Mouse (Mus musculus) forebrain, embryonic 14.5 days (tissue): ENCODE measurements around the gene Zfp182. TPM values are rescaled to one million over a fixed set of nuclear protein-coding genes. Genes with fewer than 3 reads are reported as not detected.

Experiments used
- ATAC-seq: fragments of 200-750 bp; cut with Nextera tagmentation; 2 replicates; pipeline ENCODE4 v1.8.0; 2017; ENCODE audit warnings: mild to moderate bottlenecking, moderate library complexity
- DNase-seq: peaks from one replicate; pipeline ENCODE4 v3.0.0-alpha.2; 2015; ENCODE audit warnings: low spot score
- H3K27ac ChIP-seq: fragments of 300-500 bp; sonication (generic); 2 replicates; pipeline ENCODE4 v1.5.1; 2014; ENCODE audit warnings: low read depth, mild to moderate bottlenecking, control low read depth, low read length, moderate library complexity
- H3K27me3 ChIP-seq: fragments of 300-500 bp; sonication (generic); replicated peaks from 2 replicates; pipeline ENCODE4 v1.6.1; 2014; ENCODE audit warnings: low read length, control low read depth, mixed read lengths; ENCODE audit not compliant: control insufficient read depth, insufficient read depth
- H3K36me3 ChIP-seq: fragments of 300-500 bp; sonication (generic); 2 replicates; pipeline ENCODE4 v1.6.1; 2014; ENCODE audit warnings: low read length, control low read depth; ENCODE audit not compliant: control insufficient read depth, insufficient read depth
- H3K4me1 ChIP-seq: fragments of 300-500 bp; sonication (generic); 2 replicates; pipeline ENCODE4 v1.6.1; 2014; ENCODE audit warnings: antibody characterized with exemption, low read length, control low read depth; ENCODE audit not compliant: control insufficient read depth, insufficient read depth
- H3K4me2 ChIP-seq: fragments of 300-500 bp; sonication (generic); 2 replicates; pipeline ENCODE4 v1.6.1; 2014; ENCODE audit warnings: mild to moderate bottlenecking, control low read depth, low read length
- H3K4me3 ChIP-seq: fragments of 300-500 bp; sonication (generic); 2 replicates; pipeline ENCODE4 v1.5.1; 2014; ENCODE audit warnings: low read depth, low read length, control low read depth
- H3K9ac ChIP-seq: fragments of 300-500 bp; sonication (generic); 2 replicates; pipeline ENCODE4 v1.6.1; 2014; ENCODE audit warnings: mild to moderate bottlenecking, low read length, control low read depth, moderate library complexity
- H3K9me3 ChIP-seq: fragments of 300-500 bp; sonication (generic); replicated peaks from 2 replicates; pipeline ENCODE4 v1.6.1; 2016; ENCODE audit warnings: low read length, control low read depth, mixed read lengths; ENCODE audit not compliant: control insufficient read depth
- WGBS: fragments of 180-500 bp; shearing (Covaris S2); extraction: QIAGEN DNeasy Blood & Tissue Kit; methylation state at CpG from one replicate; pipeline ENCODE4 v1.1.7; 2014; 5-methylcytosine and 5-hydroxymethylcytosine counted together
- polyA plus RNA-seq: library from polyadenylated mRNA; unstranded; fragments of >200 nt; fragmentation: Nextera tagmentation; extraction: Ambion mirVana; gene quantifications from 2 replicates; pipeline ENCODE4 v1.2.1, GENCODE M21; 2014

Zfp182 gene
- 8.6 and 11.4 TPM in 2 replicates for polyA plus RNA-seq

DNA sequence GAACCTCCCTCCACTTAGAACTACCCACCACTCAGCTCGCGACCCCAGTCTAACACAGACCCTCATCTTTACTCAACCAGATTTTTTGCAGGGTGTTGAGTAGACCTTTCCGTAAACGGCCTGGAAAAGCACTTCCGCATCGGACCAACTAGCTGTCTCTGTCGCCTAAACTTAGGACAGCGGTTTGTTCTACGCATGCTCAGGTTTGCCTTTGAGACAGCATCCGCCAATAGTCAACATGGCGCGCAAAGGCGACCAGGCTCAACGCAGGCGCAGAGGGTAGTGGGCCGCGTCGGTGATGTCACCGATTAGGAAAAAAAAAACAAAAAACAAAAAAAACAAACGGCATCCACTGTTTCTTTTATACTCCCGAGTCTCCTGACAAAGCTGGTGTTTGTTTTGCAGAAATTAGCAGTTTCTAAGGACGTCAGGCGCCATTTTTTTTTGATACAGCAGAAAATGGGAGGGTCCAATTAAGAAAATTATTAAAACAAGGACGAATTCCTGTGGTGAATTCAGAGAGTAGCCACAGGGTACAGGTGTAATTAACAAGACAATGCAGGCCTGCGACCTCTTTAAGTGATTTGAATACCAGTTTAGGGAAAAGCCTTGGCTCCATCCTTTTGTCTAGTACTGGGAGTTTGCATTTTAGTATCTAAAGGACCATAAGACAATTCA lies at the start of gene Zfp182:
Zfp182 (minus strand) TSS at position 451 of the 678 bp plus-strand sequence.
- Histone ChIP-seq H3K4me2 (peak within 1 kb of the TSS; percentile 52), H3K9ac (peak within 1 kb of the TSS; percentile 59), H3K4me1 (no peaks in the 10 kb centered on the region), H3K27me3 (no peaks in the 10 kb centered on the region), H3K36me3 (no peaks in the 10 kb centered on the region), H3K4me3 (peak within 1 kb of the TSS; percentile 41), H3K9me3 (no peaks in the 10 kb centered on the region), H3K27ac (no peak within 1 kb of the TSS)
- DNase-seq: peak; percentile 94
- WGBS: 27% methylated on average over 25 of the region's 25 CpGs
- ATAC-seq: peak; percentile 98

DNA sequence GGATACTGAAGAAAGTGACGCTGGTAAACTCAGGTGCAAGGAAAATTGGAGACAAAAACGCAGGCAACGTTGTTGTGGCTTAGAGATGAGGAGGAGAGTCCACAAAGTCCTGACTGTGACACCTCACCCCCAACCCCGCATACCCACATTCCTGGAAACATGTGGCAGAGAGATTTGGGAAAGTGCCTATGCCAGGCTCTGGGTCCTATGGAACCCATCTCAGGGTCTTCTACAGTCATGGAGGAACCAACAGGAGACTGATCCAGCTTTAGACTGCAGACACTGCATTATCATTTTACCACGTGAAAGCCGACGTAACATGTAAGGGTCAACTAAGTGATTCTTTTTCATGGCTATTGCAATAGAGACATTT lies 27.7 kb upstream of the Zfp182 start:
- ATAC-seq: peak; percentile 45

DNA sequence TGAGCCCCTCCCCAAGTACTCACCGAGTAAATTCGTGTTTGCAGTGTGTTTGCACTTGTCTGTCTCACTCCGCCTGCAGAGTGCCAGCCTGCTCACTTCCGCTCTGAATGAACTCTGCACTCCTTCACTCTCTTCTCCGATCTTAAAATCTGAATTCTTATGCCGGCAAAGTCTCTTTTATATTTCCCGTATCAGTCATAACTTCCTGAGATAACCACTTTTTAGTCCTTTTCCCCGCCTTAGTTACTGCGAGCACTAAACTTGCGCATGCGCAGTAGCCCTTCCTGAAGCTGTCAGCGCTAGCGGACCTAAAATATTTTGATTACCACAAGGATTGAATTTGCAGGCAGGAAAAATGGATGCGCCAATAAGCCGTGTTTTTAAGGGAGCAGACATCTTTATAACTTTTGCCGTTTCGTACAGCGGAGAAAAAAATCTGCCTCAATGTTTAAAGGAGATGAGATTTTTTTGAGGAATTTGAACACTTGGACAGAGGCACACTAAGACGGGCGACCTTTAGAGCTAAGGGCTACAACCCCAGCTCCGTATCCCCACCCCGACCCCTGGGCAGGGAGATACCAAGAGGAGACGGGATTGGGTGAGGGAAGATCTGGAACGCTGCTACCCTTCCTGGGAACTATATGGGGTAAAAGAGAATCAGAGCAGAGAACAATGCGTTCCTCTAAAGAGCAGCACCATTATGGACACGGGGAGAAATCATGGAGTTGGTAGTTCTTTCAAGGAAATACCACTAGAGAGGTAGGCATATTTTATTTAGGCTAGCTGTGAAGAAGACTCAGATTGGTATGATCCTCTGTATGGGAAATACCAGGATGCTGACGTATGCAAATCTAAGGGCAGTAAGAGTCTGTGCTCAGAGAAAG lies 27.1 kb upstream of the Zfp182 start, which contains the start of gene Zfp300:
Zfp300 (minus strand) TSS at position 545 of the 884 bp plus-strand sequence.
- Histone ChIP-seq H3K36me3 (no peaks in the 10 kb centered on the region), H3K4me1 (no peaks in the 10 kb centered on the region), H3K4me3 (peak within 1 kb of the TSS; percentile 36), H3K27me3 (no peaks in the 10 kb centered on the region), H3K27ac (peak within 1 kb of the TSS; percentile 80), H3K9me3 (no peaks in the 10 kb centered on the region), H3K9ac (peak within 1 kb of the TSS; percentile 62), H3K4me2 (peak within 1 kb of the TSS; percentile 48)
- WGBS: 29% methylated on average over 27 of the region's 27 CpGs
- ATAC-seq (peak; percentile 92), DNase-seq (peak; percentile 87)

More for the DNA sequence above, 27.7 kb upstream of the Zfp182 start:
- peak; percentile 0 for DNase-seq
- Histone ChIP-seq H3K36me3 (no peaks in the 10 kb centered on the region), H3K4me1 (no peaks in the 10 kb centered on the region), H3K4me3 (peak overlapping the region; percentile 36), H3K27me3 (no peaks in the 10 kb centered on the region), H3K9me3 (no peaks in the 10 kb centered on the region), H3K9ac (peak overlapping the region; percentile 62), H3K4me2 (peak overlapping the region; percentile 48), H3K27ac (peak overlapping the region; percentile 80; the same call in 1 of the 2 replicates)
- 62% methylated on average over 7 of the region's 7 CpGs for WGBS

- DNase-seq (no peak), ATAC-seq (peak; percentile 59)
- Histone ChIP-seq H3K4me2 (peak overlapping the region; percentile 48), H3K36me3 (no peaks in the 10 kb centered on the region), H3K9ac (peak overlapping the region; percentile 62), H3K4me1 (no peaks in the 10 kb centered on the region), H3K27me3 (no peaks in the 10 kb centered on the region), H3K9me3 (0 out of 2 replicates have a peak, but pooled peaks cover under 1% of the 10 kb centered on the region), H3K27ac (no peak overlapping the region), H3K4me3 (peak overlapping the region; percentile 36)
- WGBS: 34% methylated on average over 6 of the region's 6 CpGs
Measured at GRCm38 (mm10) chrX:21088645-21088982, 26.5 kb upstream of the Zfp182 start.

- Histone ChIP-seq H3K9ac (no peak within 1 kb of the TSS), H3K36me3 (no peaks in the 10 kb centered on the region), H3K9me3 (no peaks in the 10 kb centered on the region), H3K27me3 (no peaks in the 10 kb centered on the region), H3K4me3 (no peak within 1 kb of the TSS), H3K4me2 (no peak within 1 kb of the TSS), H3K4me1 (no peaks in the 10 kb centered on the region), H3K27ac (no peak within 1 kb of the TSS)
- DNase-seq: no peak
- no peak for ATAC-seq
Measured at GRCm38 (mm10) chrX:21068106-21068505, 6.0 kb upstream of the Zfp182 start, which contains the start of gene Spaca5. TSS of gene Spaca5 (plus strand) at chrX:21068406.

GRCm38 (mm10) chrX:21062544-21062890 lies 401 bp upstream of the Zfp182 start:
- no peak overlapping the region for H3K27ac ChIP-seq
- H3K36me3 ChIP-seq: no peaks in the 10 kb centered on the region
- H3K4me1 ChIP-seq: no peaks in the 10 kb centered on the region
- H3K9me3 ChIP-seq: no peaks in the 10 kb centered on the region
- ATAC-seq (peak; percentile 19; the same call in 1 of the 2 replicates), DNase-seq (no peak)
- 66% methylated on average over 3 of the region's 3 CpGs for WGBS
- H3K4me2 ChIP-seq: peak overlapping the region; percentile 39
- H3K9ac ChIP-seq: peak overlapping the region; percentile 53
- H3K4me3 ChIP-seq: peak overlapping the region; percentile 41
- no peaks in the 10 kb centered on the region for H3K27me3 ChIP-seq

DNA sequence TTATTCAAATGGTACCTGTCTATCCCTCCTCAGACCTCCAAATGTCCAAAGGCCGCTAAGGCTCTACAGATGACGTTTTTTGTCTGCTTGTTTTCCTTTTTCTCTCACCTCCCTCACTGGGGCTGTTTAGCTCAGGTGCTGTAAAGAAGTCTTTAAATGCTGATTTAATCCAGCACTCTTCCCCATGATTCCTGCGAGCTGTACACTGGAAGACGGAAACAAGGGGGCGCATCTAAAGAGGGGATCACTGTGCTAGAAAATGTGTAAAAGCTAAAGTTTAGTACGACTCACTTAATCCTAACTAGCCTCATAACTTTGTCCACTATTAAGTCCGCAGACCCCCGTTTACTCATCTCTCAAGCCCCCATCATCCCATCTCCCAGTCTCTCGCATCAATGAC lies 656 bp downstream of the Zfp182 start:
- WGBS: 33% methylated on average over 9 of the region's 9 CpGs

DNA sequence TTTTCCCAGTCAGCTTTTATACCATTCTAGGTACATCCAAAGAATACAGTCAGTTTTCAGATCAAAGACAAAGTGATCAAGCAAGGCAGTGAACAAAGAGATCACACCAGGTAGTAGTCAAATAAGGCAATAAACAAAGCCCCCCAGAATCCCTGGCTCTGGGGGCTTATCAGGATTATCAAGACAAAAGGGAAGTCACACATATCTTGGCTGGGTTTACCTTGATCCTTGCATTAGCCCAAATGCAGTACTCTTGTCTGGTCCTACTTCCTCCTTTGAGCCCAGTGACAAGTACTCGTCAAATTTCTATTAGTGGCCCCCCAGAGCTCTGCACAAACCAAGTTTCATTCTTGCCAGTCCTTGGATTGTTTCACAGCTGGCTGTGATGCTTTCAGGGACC lies 81.2 kb downstream of the Zfp182 start:
- Histone ChIP-seq H3K36me3 (no peaks in the 10 kb centered on the region), H3K27ac (no peak overlapping the region), H3K4me2 (no peak overlapping the region), H3K4me3 (no peak overlapping the region), H3K9me3 (no peaks in the 10 kb centered on the region), H3K27me3 (no peaks in the 10 kb centered on the region), H3K9ac (no peak overlapping the region), H3K4me1 (no peaks in the 10 kb centered on the region)
- WGBS: 68% methylated on average over 1 of the region's 1 CpGs
- DNase-seq: no peak
- no peak for ATAC-seq

More for the DNA sequence above, 656 bp downstream of the Zfp182 start:
- Histone ChIP-seq H3K4me3 (peak overlapping the region; percentile 41), H3K27ac (no peak overlapping the region), H3K9me3 (no peaks in the 10 kb centered on the region), H3K36me3 (no peaks in the 10 kb centered on the region), H3K4me2 (peak overlapping the region; percentile 52), H3K9ac (peak overlapping the region; percentile 59), H3K4me1 (no peaks in the 10 kb centered on the region), H3K27me3 (no peaks in the 10 kb centered on the region)
- ATAC-seq (peak; percentile 29; the same call in 1 of the 2 replicates), DNase-seq (no peak)
